In genomic region chr2:18065708-18066030, GRCm38 (mm10) we compare ENCODE assay signal across 8 mouse cellular contexts. TPM values are rescaled to one million over a fixed set of nuclear protein-coding genes. Genes with fewer than 3 reads are reported as not detected.
DNase-seq lines count a peak whose midpoint lies in the region; ATAC-seq and TF ChIP-seq lines count a peak whose summit lies in the region.

No protein-coding gene starts in this region.

- no peak for TF ChIP-seq POLR2A in liver, adult 2 months (IDR thresholded peaks at IDR 0.05; ENCODE audit: extremely low read depth, insufficient read depth, low read length)

- peak overlapping the region; percentile 90 for H3K4me2 ChIP-seq in embryonic facial prominence, embryonic 14.5 days (ENCODE audit: low read depth, low read length)
- H3K4me2 ChIP-seq in intestine, embryonic 16.5 days (ENCODE audit: low read depth, low read length): peak overlapping the region; percentile 90
- H3K4me2 ChIP-seq in neural tube, embryonic 13.5 days: peak overlapping the region; percentile 86

- H3K9ac ChIP-seq in liver, adult 2 months (ENCODE audit: low read depth, low read length): peak overlapping the region; percentile 87
- peak overlapping the region; percentile 98 for H3K9ac ChIP-seq in embryonic facial prominence, embryonic 14.5 days (ENCODE audit: low read depth, low read length)
- H3K9ac ChIP-seq in intestine, embryonic 16.5 days (ENCODE audit: low read depth, low read length): peak overlapping the region; percentile 99
- H3K9ac ChIP-seq in neural tube, embryonic 13.5 days: peak overlapping the region; percentile 98

- H3K36me3 ChIP-seq in liver, adult 2 months (ENCODE audit: control insufficient read depth, insufficient read depth, low read length): peaks cover 6% of the 10 kb centered on the region
- H3K36me3 ChIP-seq in embryonic facial prominence, embryonic 14.5 days (ENCODE audit: control insufficient read depth, insufficient read depth, low read length): peaks cover 17% of the 10 kb centered on the region
- H3K36me3 ChIP-seq in intestine, embryonic 16.5 days (ENCODE audit: control insufficient read depth, insufficient read depth, low read length): no peaks in the 10 kb centered on the region
- H3K36me3 ChIP-seq in neural tube, embryonic 13.5 days: peaks cover 7% of the 10 kb centered on the region

- TF ChIP-seq CTCF in liver, adult 2 months (IDR thresholded peaks at IDR 0.05; ENCODE audit: low read depth, low read length): no peak

- 5% methylated on average over 6 of the region's 6 CpGs for WGBS in liver, adult 2 months
- 2% methylated on average over 6 of the region's 6 CpGs for WGBS in embryonic facial prominence, embryonic 14.5 days
- 7% methylated on average over 6 of the region's 6 CpGs for whole genome bisulfite sequencing in intestine, embryonic 16.5 days
- 8% methylated on average over 6 of the region's 6 CpGs for WGBS in neural tube, embryonic 13.5 days

- H3K27me3 ChIP-seq in liver, adult 2 months (ENCODE audit: control insufficient read depth, insufficient read depth, low read length): no peaks in the 10 kb centered on the region
- no peaks in the 10 kb centered on the region for H3K27me3 ChIP-seq in embryonic facial prominence, embryonic 14.5 days (replicated peaks; ENCODE audit: control insufficient read depth, insufficient read depth, low read length)
- H3K27me3 ChIP-seq in intestine, embryonic 16.5 days (replicated peaks; ENCODE audit: control insufficient read depth, insufficient read depth, low read length): no peaks in the 10 kb centered on the region
- no peaks in the 10 kb centered on the region for H3K27me3 ChIP-seq in neural tube, embryonic 13.5 days

- no peak for ATAC-seq in embryonic facial prominence, embryonic 14.5 days (ENCODE audit: low read depth)
- no peak for ATAC-seq in intestine, embryonic 16.5 days
- ATAC-seq in neural tube, embryonic 13.5 days (ENCODE audit: low read depth): no peak; the same call in 1 of the 2 replicates
- ATAC-seq in cerebellum, adult (ENCODE audit: insufficient number of reproducible peaks, low FRiP score, low TSS enrichment): no peak

- DNase-seq in liver, adult 2 months (ENCODE audit: extremely low read depth, low read depth, low spot score): no peak
- DNase-seq in liver: no peak
- no peak for DNase-seq in embryonic facial prominence, embryonic 14.5 days (ENCODE audit: low spot score)
- DNase-seq in layer of hippocampus, postnatal 25 days (ENCODE audit: extremely low spot score in 1 of 2, low spot score in 1 of 2): no peak
- DNase-seq in spleen, adult 18-20 months: no peak

- peak overlapping the region; percentile 84 for H3K4me3 ChIP-seq in liver, adult 2 months (ENCODE audit: insufficient read depth, low read depth, low read length)
- H3K4me3 ChIP-seq in embryonic facial prominence, embryonic 14.5 days (ENCODE audit: low read depth, low read length): peak overlapping the region; percentile 87
- H3K4me3 ChIP-seq in intestine, embryonic 16.5 days (ENCODE audit: low read length): peak overlapping the region; percentile 82
- peak overlapping the region; percentile 80 for H3K4me3 ChIP-seq in neural tube, embryonic 13.5 days

- peaks cover 10% of the 10 kb centered on the region for H3K4me1 ChIP-seq in liver, adult 2 months (ENCODE audit: control insufficient read depth, insufficient read depth, low read length)
- H3K4me1 ChIP-seq in embryonic facial prominence, embryonic 14.5 days (ENCODE audit: control insufficient read depth, insufficient read depth, low read length): 0 out of 2 replicates have a peak, but pooled peaks cover 6% of the 10 kb centered on the region
- H3K4me1 ChIP-seq in intestine, embryonic 16.5 days (ENCODE audit: control insufficient read depth, insufficient read depth, low read length): peaks cover 11% of the 10 kb centered on the region
- peaks cover 19% of the 10 kb centered on the region for H3K4me1 ChIP-seq in neural tube, embryonic 13.5 days (replicated peaks)

- peak overlapping the region; percentile 75 for H3K27ac ChIP-seq in liver, adult 2 months (replicated peaks; ENCODE audit: insufficient read depth, low read depth, low read length)
- peak overlapping the region; percentile 99 for H3K27ac ChIP-seq in embryonic facial prominence, embryonic 14.5 days (replicated peaks; ENCODE audit: low read depth, low read length)
- peak overlapping the region; percentile 100 for H3K27ac ChIP-seq in intestine, embryonic 16.5 days (ENCODE audit: low read length)
- H3K27ac ChIP-seq in neural tube, embryonic 13.5 days (replicated peaks): peak overlapping the region; percentile 100

- no peaks in the 10 kb centered on the region for H3K9me3 ChIP-seq in embryonic facial prominence, embryonic 14.5 days (ENCODE audit: control insufficient read depth, low read length)
- no peaks in the 10 kb centered on the region for H3K9me3 ChIP-seq in intestine, embryonic 16.5 days (ENCODE audit: control insufficient read depth, low read length)
- H3K9me3 ChIP-seq in neural tube, embryonic 13.5 days: no peaks in the 10 kb centered on the region

- H3K79me2 ChIP-seq in liver, adult 2 months (ENCODE audit: control insufficient read depth, insufficient read depth, low read length): peaks cover 14% of the 10 kb centered on the region

RNA-seq across cellular contexts. Expression of gene Mllt10, which starts 10.6 kb away (rescaled TPM):
- total RNA-seq in liver, adult 2 months (2014; rRNA removed): 18.0 and 20.4 TPM in 2 replicates
- 15.7 and 16.7 TPM in 2 replicates for polyA plus RNA-seq in liver, adult 2 months (2012; rRNA removed)
- 27.4 and 32.1 TPM in 2 replicates for polyA plus RNA-seq in embryonic facial prominence, embryonic 14.5 days (2014; fragmentation: Nextera tagmentation; extraction: Ambion mirVana)
- polyA plus RNA-seq in intestine, embryonic 16.5 days (2015; fragmentation: Nextera tagmentation; extraction: Ambion mirVana): 45.4 and 47.2 TPM in 2 replicates
- 62.3 and 63.1 TPM in 2 replicates for polyA plus RNA-seq in neural tube, embryonic 13.5 days (2015; fragmentation: Nextera tagmentation; extraction: Ambion mirVana)
- 10 to 100 TPM; 53.0 to 58.9 TPM for total RNA-seq in layer of hippocampus, postnatal 25 days (2021)

RNA-seq across cellular contexts. Expression of gene Skida1, which starts 16.8 kb away (rescaled TPM):
- 0.47 and 1.3 TPM in 2 replicates for total RNA-seq in liver, adult 2 months (2014; rRNA removed)
- 0.24 and 0.33 TPM in 2 replicates for polyA plus RNA-seq in liver, adult 2 months (2012; rRNA removed)
- 4.0 and 5.8 TPM in 2 replicates for polyA plus RNA-seq in embryonic facial prominence, embryonic 14.5 days (2014; fragmentation: Nextera tagmentation; extraction: Ambion mirVana)
- 2.0 and 2.7 TPM in 2 replicates for polyA plus RNA-seq in intestine, embryonic 16.5 days (2015; fragmentation: Nextera tagmentation; extraction: Ambion mirVana)
- polyA plus RNA-seq in neural tube, embryonic 13.5 days (2015; fragmentation: Nextera tagmentation; extraction: Ambion mirVana): 8.2 and 9.2 TPM in 2 replicates
- total RNA-seq in layer of hippocampus, postnatal 25 days (2021): 10 to 100 TPM; 14.6 to 17.0 TPM

RNA-seq across cellular contexts. Expression of gene A930004D18Rik, which starts 28.1 kb away (rescaled TPM):
- 2.3 and 2.8 TPM in 2 replicates for total RNA-seq in liver, adult 2 months (2014; rRNA removed)
- 1.4 and 1.9 TPM in 2 replicates for polyA plus RNA-seq in liver, adult 2 months (2012; rRNA removed)
- 6.9 and 9.1 TPM in 2 replicates for polyA plus RNA-seq in embryonic facial prominence, embryonic 14.5 days (2014; fragmentation: Nextera tagmentation; extraction: Ambion mirVana)
- polyA plus RNA-seq in intestine, embryonic 16.5 days (2015; fragmentation: Nextera tagmentation; extraction: Ambion mirVana): 9.8 and 11.5 TPM in 2 replicates
- 8.8 and 12.3 TPM in 2 replicates for polyA plus RNA-seq in neural tube, embryonic 13.5 days (2015; fragmentation: Nextera tagmentation; extraction: Ambion mirVana)
- total RNA-seq in layer of hippocampus, postnatal 25 days (2021): 1 to 10 TPM; 2.7 to 3.3 TPM
